Mouse (Mus musculus) CH12.LX (cell line): ENCODE results near the gene Stat2.

Experiments
- BHLHE40 ChIP-seq: IDR thresholded peaks from 2 replicates; pipeline ENCODE4 v1.6.1; 2011; ENCODE audit warnings: mild to moderate bottlenecking, low read depth, low read length, improper control_type of control experiment
- CHD1 ChIP-seq: IDR thresholded peaks from 2 replicates; pipeline ENCODE4 v1.6.1; 2012; ENCODE audit warnings: low read depth, low read length, improper control_type of control experiment, inconsistent platforms
- CTCF ChIP-seq, 2 experiments: IDR thresholded peaks in 1 of 2; conservative IDR thresholded peaks in 1 of 2; 2 replicates each; pipeline ENCODE4 v1.5.1; 2011 to 2012; ENCODE audit warnings: low read depth in 2 of 2, low read length in 2 of 2, improper control_type of control experiment in 1 of 2, inconsistent platforms in 1 of 2, mild to moderate bottlenecking in 1 of 2, moderate library complexity in 1 of 2
- EP300 ChIP-seq: IDR thresholded peaks from 2 replicates; pipeline ENCODE4 v1.6.1; 2011; ENCODE audit warnings: low read length, improper control_type of control experiment
- MAFK ChIP-seq: IDR thresholded peaks from 2 replicates; pipeline ENCODE4 v1.6.1; 2011; ENCODE audit warnings: low read length, improper control_type of control experiment; ENCODE audit not compliant: insufficient replicate concordance
- MAZ ChIP-seq: IDR thresholded peaks from 2 replicates; pipeline ENCODE4 v1.6.1; 2012; ENCODE audit warnings: low read depth, mild to moderate bottlenecking, inconsistent platforms, low read length, improper control_type of control experiment, moderate library complexity
- MYC ChIP-seq: IDR thresholded peaks from 2 replicates; pipeline ENCODE4 v1.6.1; 2011; ENCODE audit warnings: low read depth, mild to moderate bottlenecking, improper control_type of control experiment, low read length
- POLR2A ChIP-seq: IDR thresholded peaks from 2 replicates; pipeline ENCODE4 v1.6.1; 2011; ENCODE audit warnings: low read depth, mild to moderate bottlenecking, improper control_type of control experiment, low read length
- SIN3A ChIP-seq: IDR thresholded peaks from 2 replicates; pipeline ENCODE4 v1.6.1; 2012; ENCODE audit warnings: low read length, improper control_type of control experiment, inconsistent platforms
- TCF12 ChIP-seq: IDR thresholded peaks from 2 replicates; pipeline ENCODE4 v1.6.1; 2014; ENCODE audit warnings: low read depth, mild to moderate bottlenecking, inconsistent platforms, low read length, improper control_type of control experiment
- USF2 ChIP-seq: conservative IDR thresholded peaks from 2 replicates; pipeline ENCODE4 v1.6.1; 2011; ENCODE audit warnings: low read depth, low read length, improper control_type of control experiment

GRCm38 (mm10) chr10:128315578-128315977, 45.2 kb downstream of the Stat2 start:
- TF ChIP-seq CTCF (conservative IDR thresholded peaks at IDR 0.05 in 1 of 2, IDR thresholded peaks at IDR 0.05 in 1 of 2; ENCODE audit: low read depth in 2 of 2, low read length in 2 of 2) (no peak), CHD1 (no peak), TCF12 (no peak), EP300 (no peak), USF2 (no peak), MYC (no peak), BHLHE40 (no peak), POLR2A (no peak), SIN3A (no peak), MAFK (no peak), MAZ (no peak)
